Mouse (Mus musculus) embryonic facial prominence, embryonic 12.5 days (tissue): ENCODE measurements at regions not wholly inside any gene's neighbourhood (a gene's known extent, or its start where the extent isn't known, plus 50 kb on each side); places are given as distances from the start of the nearest gene placed in this dataset.

Experiments
- ATAC-seq: fragments of 200-750 bp; cut with Nextera tagmentation; 2 replicates; pipeline ENCODE4 v1.8.0; 2017; ENCODE audit not compliant: insufficient number of reproducible peaks, insufficient read depth, low FRiP score, low TSS enrichment
- H3K27ac ChIP-seq: fragments of 300-500 bp; sonication (generic); 2 replicates; pipeline ENCODE4 v1.5.1; 2016; ENCODE audit warnings: mild to moderate bottlenecking
- H3K27me3 ChIP-seq: fragments of 300-500 bp; sonication (generic); 2 replicates; pipeline ENCODE4 v1.6.1; 2016; ENCODE audit warnings: mild to moderate bottlenecking, moderate library complexity
- H3K36me3 ChIP-seq: fragments of 300-500 bp; sonication (generic); 2 replicates; pipeline ENCODE4 v1.6.1; 2016; ENCODE audit warnings: mild to moderate bottlenecking
- H3K4me1 ChIP-seq: fragments of 300-500 bp; sonication (generic); 2 replicates; pipeline ENCODE4 v1.6.1; 2016
- H3K4me2 ChIP-seq: fragments of 300-500 bp; sonication (generic); replicated peaks from 2 replicates; pipeline ENCODE4 v1.6.1; 2016; ENCODE audit warnings: mild to moderate bottlenecking, moderate library complexity
- H3K4me3 ChIP-seq: fragments of 300-500 bp; sonication (generic); 2 replicates; pipeline ENCODE4 v1.5.1; 2016; ENCODE audit warnings: mild to moderate bottlenecking
- H3K9ac ChIP-seq: fragments of 300-500 bp; sonication (generic); 2 replicates; pipeline ENCODE4 v1.6.1; 2016; ENCODE audit warnings: mild to moderate bottlenecking, moderate library complexity
- H3K9me3 ChIP-seq: fragments of 300-500 bp; sonication (generic); 2 replicates; pipeline ENCODE4 v1.6.1; 2016; ENCODE audit warnings: mild to moderate bottlenecking, moderate library complexity
- WGBS: fragments of 180-500 bp; shearing (Covaris S2); methylation state at CpG from one replicate; pipeline ENCODE4 v1.1.7; 2016; 5-methylcytosine and 5-hydroxymethylcytosine counted together

GRCm38 (mm10) chr5:51783523-51783922, 216.0 kb upstream of the Ppargc1a start:
- ATAC-seq, result no peak
- no peaks in the 10 kb centered on the region for H3K4me1 ChIP-seq
- H3K27me3 ChIP-seq, result no peaks in the 10 kb centered on the region
- H3K4me3 ChIP-seq, result no peak overlapping the region
- no peak overlapping the region for H3K4me2 ChIP-seq
- no peaks in the 10 kb centered on the region for H3K36me3 ChIP-seq
- no peaks in the 10 kb centered on the region for H3K9me3 ChIP-seq
- no peak overlapping the region for H3K27ac ChIP-seq
- no peak overlapping the region for H3K9ac ChIP-seq
- WGBS, result 74% methylated on average over 5 of the region's 5 CpGs

- no peaks in the 10 kb centered on the region for H3K9me3 ChIP-seq
- H3K4me3 ChIP-seq, result no peak overlapping the region
- no peak overlapping the region for H3K9ac ChIP-seq
- no peak overlapping the region for H3K27ac ChIP-seq
- H3K4me1 ChIP-seq, result no peaks in the 10 kb centered on the region
- WGBS, result 94% methylated on average over 9 of the region's 9 CpGs
- no peaks in the 10 kb centered on the region for H3K27me3 ChIP-seq
- H3K36me3 ChIP-seq, result no peaks in the 10 kb centered on the region
- no peak overlapping the region for H3K4me2 ChIP-seq
- no peak for ATAC-seq
Measured at GRCm38 (mm10) chr5:51783099-51783498, 215.6 kb upstream of the Ppargc1a start.

GRCm38 (mm10) chr5:51775502-51776145, 208.1 kb upstream of the Ppargc1a start:
- Histone ChIP-seq H3K4me1 (no peaks in the 10 kb centered on the region), H3K9me3 (no peaks in the 10 kb centered on the region), H3K4me3 (no peak overlapping the region), H3K9ac (no peak overlapping the region), H3K4me2 (no peak overlapping the region), H3K27me3 (no peaks in the 10 kb centered on the region), H3K27ac (no peak overlapping the region), H3K36me3 (no peaks in the 10 kb centered on the region)
- 91% methylated on average over 9 of the region's 9 CpGs for WGBS
- ATAC-seq, result no peak

- H3K9me3 ChIP-seq, result no peaks in the 10 kb centered on the region
- H3K4me1 ChIP-seq, result no peaks in the 10 kb centered on the region
- no peak overlapping the region for H3K27ac ChIP-seq
- ATAC-seq, result no peak
- no peak overlapping the region for H3K9ac ChIP-seq
- H3K4me3 ChIP-seq, result no peak overlapping the region
- no peak overlapping the region for H3K4me2 ChIP-seq
- no peaks in the 10 kb centered on the region for H3K27me3 ChIP-seq
- 77% methylated on average over 2 of the region's 2 CpGs for WGBS
- no peaks in the 10 kb centered on the region for H3K36me3 ChIP-seq
Measured at GRCm38 (mm10) chr5:51771655-51772054, 204.1 kb upstream of the Ppargc1a start.

- Histone ChIP-seq H3K4me1 (no peaks in the 10 kb centered on the region), H3K36me3 (no peaks in the 10 kb centered on the region), H3K4me2 (no peak overlapping the region), H3K9me3 (no peaks in the 10 kb centered on the region), H3K27ac (no peak overlapping the region), H3K4me3 (no peak overlapping the region), H3K27me3 (no peaks in the 10 kb centered on the region), H3K9ac (no peak overlapping the region)
- 85% methylated on average over 3 of the region's 3 CpGs for WGBS
- no peak for ATAC-seq
Measured at GRCm38 (mm10) chr5:51766111-51766510, 198.6 kb upstream of the Ppargc1a start.

GRCm38 (mm10) chr5:51764416-51764815, 196.9 kb upstream of the Ppargc1a start:
- whole genome bisulfite sequencing, result 85% methylated on average over 7 of the region's 7 CpGs
- H3K27me3 ChIP-seq, result no peaks in the 10 kb centered on the region
- H3K27ac ChIP-seq, result no peak overlapping the region
- H3K4me1 ChIP-seq, result no peaks in the 10 kb centered on the region
- H3K9me3 ChIP-seq, result no peaks in the 10 kb centered on the region
- ATAC-seq, result no peak
- no peak overlapping the region for H3K4me3 ChIP-seq
- H3K36me3 ChIP-seq, result no peaks in the 10 kb centered on the region
- no peak overlapping the region for H3K4me2 ChIP-seq
- H3K9ac ChIP-seq, result no peak overlapping the region

GRCm38 (mm10) chr5:51763599-51763998, 196.1 kb upstream of the Ppargc1a start:
- no peaks in the 10 kb centered on the region for H3K9me3 ChIP-seq

DNA sequence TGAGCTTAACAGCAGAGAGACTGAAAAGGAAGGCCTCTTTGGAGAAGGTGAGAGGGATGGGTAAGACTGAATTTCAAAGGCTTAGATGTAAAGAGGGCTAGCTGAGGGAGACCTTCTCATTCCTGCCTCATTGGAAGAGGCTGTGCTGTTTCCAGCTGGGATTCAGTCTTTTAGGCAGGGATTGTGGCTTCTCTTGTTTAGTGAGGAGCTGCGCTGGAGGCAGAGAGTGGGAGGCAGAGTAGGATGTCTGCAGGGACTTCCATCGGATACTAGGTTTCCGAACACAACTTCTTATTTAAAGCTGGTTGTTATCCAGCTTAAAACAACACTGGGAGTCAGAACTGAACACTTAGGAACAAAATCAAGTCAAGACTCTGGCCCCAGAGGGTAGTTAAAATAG, 194.8 kb upstream of the Ppargc1a start:
- Histone ChIP-seq H3K9me3 (no peaks in the 10 kb centered on the region), H3K4me1 (no peaks in the 10 kb centered on the region), H3K9ac (no peak overlapping the region), H3K4me3 (no peak overlapping the region), H3K4me2 (no peak overlapping the region), H3K27me3 (no peaks in the 10 kb centered on the region), H3K36me3 (no peaks in the 10 kb centered on the region), H3K27ac (no peak overlapping the region)
- ATAC-seq, result no peak
- 50% methylated on average over 3 of the region's 3 CpGs for WGBS

More at GRCm38 (mm10) chr5:51763599-51763998, 196.1 kb upstream of the Ppargc1a start:
- H3K27ac ChIP-seq, result no peak overlapping the region
- no peak overlapping the region for H3K4me3 ChIP-seq
- ATAC-seq, result no peak
- no peaks in the 10 kb centered on the region for H3K4me1 ChIP-seq
- WGBS, result 62% methylated on average over 7 of the region's 7 CpGs
- H3K4me2 ChIP-seq, result no peak overlapping the region
- no peaks in the 10 kb centered on the region for H3K36me3 ChIP-seq
- no peaks in the 10 kb centered on the region for H3K27me3 ChIP-seq
- no peak overlapping the region for H3K9ac ChIP-seq

DNA sequence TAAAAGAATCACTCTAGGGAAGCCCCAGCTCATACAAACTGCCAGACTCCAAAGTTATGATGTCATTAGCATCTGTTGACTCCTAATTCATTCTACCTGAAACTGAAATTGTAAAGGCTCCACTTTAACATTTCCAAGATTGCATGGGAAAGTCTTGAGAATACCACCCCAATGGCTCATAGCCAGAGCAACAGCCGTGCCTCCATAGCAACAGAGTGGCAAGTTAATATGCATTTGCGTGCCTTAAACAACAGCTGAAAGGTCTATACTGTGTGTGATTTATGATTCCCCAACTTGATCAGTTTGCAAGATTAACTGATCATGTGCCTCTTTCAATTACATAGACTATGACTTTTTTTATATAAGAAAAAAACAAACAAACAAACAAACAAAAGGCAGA, 190.8 kb upstream of the Ppargc1a start:
- no peak overlapping the region for H3K27ac ChIP-seq
- no peak overlapping the region for H3K4me3 ChIP-seq
- no peak for ATAC-seq
- no peaks in the 10 kb centered on the region for H3K36me3 ChIP-seq
- no peaks in the 10 kb centered on the region for H3K4me1 ChIP-seq
- no peaks in the 10 kb centered on the region for H3K9me3 ChIP-seq
- H3K4me2 ChIP-seq, result no peak overlapping the region
- 89% methylated on average over 2 of the region's 2 CpGs for WGBS
- H3K9ac ChIP-seq, result no peak overlapping the region
- H3K27me3 ChIP-seq, result no peaks in the 10 kb centered on the region

GRCm38 (mm10) chr5:51757864-51758263, 190.3 kb upstream of the Ppargc1a start:
- H3K4me2 ChIP-seq, result no peak overlapping the region
- no peak overlapping the region for H3K4me3 ChIP-seq
- no peaks in the 10 kb centered on the region for H3K4me1 ChIP-seq
- 66% methylated on average over 2 of the region's 2 CpGs for WGBS
- H3K9ac ChIP-seq, result no peak overlapping the region
- no peak for ATAC-seq
- H3K27me3 ChIP-seq, result no peaks in the 10 kb centered on the region
- no peaks in the 10 kb centered on the region for H3K36me3 ChIP-seq
- H3K9me3 ChIP-seq, result no peaks in the 10 kb centered on the region
- H3K27ac ChIP-seq, result no peak overlapping the region

DNA sequence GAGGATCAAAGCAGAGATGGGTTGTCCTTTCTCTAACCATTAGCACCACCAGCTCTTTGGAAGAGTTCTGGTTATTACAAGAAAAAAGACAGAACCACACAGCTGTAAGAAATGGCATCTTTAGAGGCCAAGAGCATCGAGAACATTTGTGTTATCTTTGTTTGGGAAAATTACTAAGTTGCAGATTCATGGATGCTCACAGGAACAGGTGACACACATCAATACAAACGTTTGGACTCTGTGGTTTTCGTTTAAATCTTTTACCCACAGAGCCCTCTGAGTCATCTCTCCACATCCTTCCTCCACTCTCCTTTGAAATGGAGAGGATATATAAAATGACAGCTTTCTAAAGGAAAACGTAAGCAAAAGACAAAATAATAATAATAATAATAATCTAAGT, 184.5 kb upstream of the Ppargc1a start:
- no peaks in the 10 kb centered on the region for H3K4me1 ChIP-seq
- H3K27me3 ChIP-seq, result no peaks in the 10 kb centered on the region
- no peak overlapping the region for H3K4me2 ChIP-seq
- no peaks in the 10 kb centered on the region for H3K9me3 ChIP-seq
- 70% methylated on average over 4 of the region's 4 CpGs for WGBS
- H3K36me3 ChIP-seq, result no peaks in the 10 kb centered on the region
- no peak for ATAC-seq
- H3K9ac ChIP-seq, result no peak overlapping the region
- H3K27ac ChIP-seq, result no peak overlapping the region
- H3K4me3 ChIP-seq, result no peak overlapping the region

GRCm38 (mm10) chr5:51750456-51750855, 182.9 kb upstream of the Ppargc1a start:
- WGBS, result 84% methylated on average over 8 of the region's 8 CpGs
- Histone ChIP-seq H3K9ac (no peak overlapping the region), H3K27me3 (no peaks in the 10 kb centered on the region), H3K27ac (no peak overlapping the region), H3K4me3 (no peak overlapping the region), H3K4me2 (no peak overlapping the region), H3K4me1 (no peaks in the 10 kb centered on the region), H3K36me3 (no peaks in the 10 kb centered on the region), H3K9me3 (no peaks in the 10 kb centered on the region)
- ATAC-seq, result no peak

DNA sequence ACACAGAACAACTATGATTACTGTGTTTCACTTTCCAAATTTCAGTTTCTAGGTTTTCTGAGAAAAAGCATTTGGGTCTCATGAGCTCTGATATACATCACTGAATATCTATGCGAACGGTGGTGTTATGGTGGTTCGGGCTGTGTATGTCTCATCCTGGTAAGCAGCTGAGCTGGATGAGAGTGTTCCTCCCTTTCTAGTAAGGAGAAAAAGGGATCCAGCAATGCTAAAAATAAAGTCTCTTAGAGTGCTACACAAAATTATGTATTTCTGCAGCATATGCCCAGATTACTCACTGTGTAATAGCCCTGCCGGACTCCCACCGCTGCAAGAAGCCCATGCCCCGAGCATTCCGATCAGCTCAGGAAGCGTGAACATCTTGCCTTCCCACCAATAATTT, 173.4 kb upstream of the Ppargc1a start:
- H3K27ac ChIP-seq, result no peak overlapping the region
- no peaks in the 10 kb centered on the region for H3K4me1 ChIP-seq
- H3K36me3 ChIP-seq, result no peaks in the 10 kb centered on the region
- H3K4me2 ChIP-seq, result no peak overlapping the region
- no peaks in the 10 kb centered on the region for H3K27me3 ChIP-seq
- WGBS, result 96% methylated on average over 8 of the region's 8 CpGs
- no peaks in the 10 kb centered on the region for H3K9me3 ChIP-seq
- H3K4me3 ChIP-seq, result no peak overlapping the region
- H3K9ac ChIP-seq, result no peak overlapping the region
- ATAC-seq, result no peak
